Mouse (Mus musculus): ENCODE measurements around the gene Grb10. TPM values are rescaled to one million over a fixed set of nuclear protein-coding genes. Genes with fewer than 3 reads are reported as not detected.
A peak's percentile ranks its signal among the peaks of the same experiment; 100 is the strongest.

Gene Grb10
- 10 to 100 TPM; 61.1 to 71.2 TPM for total RNA-seq (2021)
- long read RNA-seq, experiment 1, full-length matches to known transcripts = 20 of 30 reads
- long read RNA-seq, experiment 1, partial matches to known transcripts = 0 of 30 reads
- long read RNA-seq, experiment 1, other reads (novel, unspliced or antisense) = 10 of 30 reads
- long read RNA-seq, experiment 2, full-length matches to known transcripts = 4 of 25 reads
- long read RNA-seq, experiment 2, partial matches to known transcripts = 5 of 25 reads
- long read RNA-seq, experiment 2, other reads (novel, unspliced or antisense) = 16 of 25 reads

GRCm38 (mm10) chr11:12038470-12038985 lies at the start of gene Grb10:
TSS of gene Grb10 (minus strand) at chr11:12038683.
- no peak for DNase-seq (ENCODE audit: low spot score in 2 of 2)

GRCm38 (mm10) chr11:12081638-12082037 lies 43.2 kb upstream of the Grb10 start:
- DNase-seq (ENCODE audit: low spot score in 2 of 2) = no peak

- DNase-seq (ENCODE audit: low spot score in 2 of 2) = no peak
Measured at GRCm38 (mm10) chr11:12079231-12079630, 40.7 kb upstream of the Grb10 start.

GRCm38 (mm10) chr11:12075449-12075848 lies 37.0 kb upstream of the Grb10 start:
- DNase-seq (ENCODE audit: low spot score in 2 of 2) = no peak

GRCm38 (mm10) chr11:12073394-12074226 lies 35.1 kb upstream of the Grb10 start:
- DNase-seq (ENCODE audit: low spot score in 2 of 2) = no peak

- DNase-seq (ENCODE audit: low spot score in 2 of 2) = no peak
Measured at GRCm38 (mm10) chr11:12072322-12072721, 33.8 kb upstream of the Grb10 start.

- no peak for DNase-seq (ENCODE audit: low spot score in 2 of 2)
Measured at GRCm38 (mm10) chr11:12059005-12059404, 20.5 kb upstream of the Grb10 start.

GRCm38 (mm10) chr11:12048547-12049327 lies 10.3 kb upstream of the Grb10 start:
- no peak for DNase-seq (ENCODE audit: low spot score in 2 of 2)

- no peak for DNase-seq (ENCODE audit: low spot score in 2 of 2)
Measured at GRCm38 (mm10) chr11:12048135-12048534, 9.7 kb upstream of the Grb10 start.

- DNase-seq (ENCODE audit: low spot score in 2 of 2) = no peak
Measured at GRCm38 (mm10) chr11:12044245-12044644, 5.8 kb upstream of the Grb10 start.

- DNase-seq (ENCODE audit: low spot score in 2 of 2) = no peak
Measured at GRCm38 (mm10) chr11:12041787-12042186, 3.3 kb upstream of the Grb10 start.

GRCm38 (mm10) chr11:12041379-12041778 lies 2.9 kb upstream of the Grb10 start:
- no peak for DNase-seq (ENCODE audit: low spot score in 2 of 2)

- DNase-seq (ENCODE audit: low spot score in 2 of 2) = no peak
Measured at GRCm38 (mm10) chr11:12040391-12040790, 1.9 kb upstream of the Grb10 start.

GRCm38 (mm10) chr11:12039748-12040147 lies 1.3 kb upstream of the Grb10 start:
- DNase-seq (ENCODE audit: low spot score in 2 of 2) = no peak

GRCm38 (mm10) chr11:12039098-12039497 lies 615 bp upstream of the Grb10 start:
- DNase-seq (ENCODE audit: low spot score in 2 of 2) = no peak

- DNase-seq (ENCODE audit: low spot score in 2 of 2) = peak in 1 of 2 experiments; percentile 30
Measured at GRCm38 (mm10) chr11:12037689-12038469, 604 bp downstream of the Grb10 start.

- DNase-seq (ENCODE audit: low spot score in 2 of 2) = peak; percentile 50 to 67
Measured at GRCm38 (mm10) chr11:12037075-12037686, 1.3 kb downstream of the Grb10 start.

- DNase-seq (ENCODE audit: low spot score in 2 of 2) = no peak
Measured at GRCm38 (mm10) chr11:12035916-12036910, 2.3 kb downstream of the Grb10 start.

- DNase-seq (ENCODE audit: low spot score in 2 of 2) = no peak
Measured at GRCm38 (mm10) chr11:12035324-12035723, 3.2 kb downstream of the Grb10 start.
